Mouse (Mus musculus): ENCODE measurements around the gene Olfr354.

- TF ChIP-seq POLR2A (IDR thresholded peaks at IDR 0.05; ENCODE audit: control insufficient read depth, low read depth, low read length) (no peak), CTCF (IDR thresholded peaks at IDR 0.05; ENCODE audit: control insufficient read depth, insufficient read depth, insufficient replicate concordance, low read depth, low read length) (no peak)
These were observed 42.9 kb upstream of the Olfr354 start, which contains the start of gene Olfr351 for GRCm38 (mm10) chr2:36862560-36862959.

Measured in testis, adult 2 months (tissue).